Mouse (Mus musculus): Measurements from ENCODE around the gene Prr19. TPM values are rescaled to one million over a fixed set of nuclear protein-coding genes. Genes with fewer than 3 reads are reported as not detected.

Gene Prr19
- total and polyA plus RNA-seq, 2 experiments from 2014 or later = not detected

DNA sequence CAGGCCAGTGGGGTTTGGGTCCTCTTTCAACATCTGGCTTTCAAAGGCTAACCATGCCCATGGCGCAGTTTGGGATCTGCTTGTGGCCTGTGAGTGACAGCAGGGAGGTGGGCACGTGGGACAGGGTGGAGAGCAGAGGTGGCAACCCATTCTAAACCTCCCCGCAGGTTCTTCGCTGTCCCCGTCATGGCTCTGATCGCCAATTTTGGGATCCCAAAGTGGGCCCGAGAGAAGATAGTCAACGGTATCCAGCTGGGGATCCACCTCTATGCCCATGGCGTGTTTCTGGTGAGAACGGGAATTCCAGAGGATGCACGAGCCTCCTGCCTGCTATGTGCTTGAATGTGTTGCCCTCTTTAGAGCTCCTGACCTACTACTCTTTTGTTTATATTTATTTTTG, 10.0 kb downstream of the Prr19 start:
- WGBS = 75% methylated on average over 11 of the region's 11 CpGs
- H3K4me2 ChIP-seq (ENCODE audit: low read depth, low read length) = no peak overlapping the region
- no peak overlapping the region for H3K4me3 ChIP-seq (ENCODE audit: low read depth, low read length)
- H3K9ac ChIP-seq (replicated peaks; ENCODE audit: low read depth, low read length) = no peak overlapping the region
- H3K9me3 ChIP-seq (replicated peaks; ENCODE audit: control insufficient read depth, low read length) = no peaks in the 10 kb centered on the region
- TF ChIP-seq CTCF (IDR thresholded peaks at IDR 0.05; ENCODE audit: low read depth) = no peak
- no peak for TF ChIP-seq EP300 (IDR thresholded peaks at IDR 0.05; ENCODE audit: low read depth)
- H3K27ac ChIP-seq (ENCODE audit: low read depth) = no peak overlapping the region
- peaks cover 82% of the 10 kb centered on the region for H3K27me3 ChIP-seq (ENCODE audit: control insufficient read depth, insufficient read depth, low read length)
- no peak for DNase-seq (ENCODE audit: low spot score)
- H3K4me1 ChIP-seq (ENCODE audit: control insufficient read depth, insufficient read depth) = peaks cover 7% of the 10 kb centered on the region; the same call in 1 of the 2 replicates
- ATAC-seq (ENCODE audit: insufficient read depth, low read depth) = no peak
- no peaks in the 10 kb centered on the region for H3K36me3 ChIP-seq (replicated peaks; ENCODE audit: control insufficient read depth, insufficient read depth, low read length)

DNA sequence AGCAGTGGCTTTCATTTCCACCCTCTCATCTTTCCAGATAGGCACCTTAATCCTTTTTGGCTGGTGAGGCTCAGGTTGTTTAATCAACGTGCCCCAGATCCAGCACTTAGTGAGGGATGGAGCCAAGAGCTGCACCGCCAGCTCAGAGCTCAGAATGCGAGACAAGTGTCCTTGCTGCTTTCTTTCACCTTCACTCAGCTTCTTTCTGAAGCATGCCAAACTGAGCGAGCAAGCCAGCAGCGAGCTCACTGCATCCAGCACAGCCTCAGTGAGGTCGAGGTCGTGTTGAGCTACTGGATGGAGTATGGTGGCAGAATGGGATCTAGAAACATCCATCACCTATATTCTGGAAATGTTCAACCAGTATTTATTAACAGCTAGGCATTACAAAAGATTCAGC, 12.1 kb downstream of the Prr19 start:
- H3K4me3 ChIP-seq (ENCODE audit: low read depth, low read length) = no peak overlapping the region
- DNase-seq (ENCODE audit: low spot score) (no peak), ATAC-seq (ENCODE audit: insufficient read depth, low read depth) (no peak)
- H3K27me3 ChIP-seq (ENCODE audit: control insufficient read depth, insufficient read depth, low read length) = peaks cover 62% of the 10 kb centered on the region
- H3K36me3 ChIP-seq (replicated peaks; ENCODE audit: control insufficient read depth, insufficient read depth, low read length) = no peaks in the 10 kb centered on the region
- TF ChIP-seq EP300 (IDR thresholded peaks at IDR 0.05; ENCODE audit: low read depth) (no peak), CTCF (IDR thresholded peaks at IDR 0.05; ENCODE audit: low read depth) (no peak)
- 18% methylated on average over 7 of the region's 7 CpGs for WGBS
- H3K4me1 ChIP-seq (ENCODE audit: control insufficient read depth, insufficient read depth) = peaks cover 7% of the 10 kb centered on the region; the same call in 1 of the 2 replicates
- no peak overlapping the region for H3K27ac ChIP-seq (ENCODE audit: low read depth)
- no peak overlapping the region for H3K4me2 ChIP-seq (ENCODE audit: low read depth, low read length)
- no peaks in the 10 kb centered on the region for H3K9me3 ChIP-seq (replicated peaks; ENCODE audit: control insufficient read depth, low read length)
- no peak overlapping the region for H3K9ac ChIP-seq (replicated peaks; ENCODE audit: low read depth, low read length)

- Histone ChIP-seq H3K4me1 (ENCODE audit: control insufficient read depth, insufficient read depth) (peaks cover 7% of the 10 kb centered on the region; the same call in 1 of the 2 replicates), H3K4me3 (ENCODE audit: low read depth, low read length) (peak overlapping the region; percentile 59), H3K36me3 (replicated peaks; ENCODE audit: control insufficient read depth, insufficient read depth, low read length) (no peaks in the 10 kb centered on the region), H3K9ac (replicated peaks; ENCODE audit: low read depth, low read length) (no peak overlapping the region), H3K27ac (ENCODE audit: low read depth) (no peak overlapping the region), H3K9me3 (replicated peaks; ENCODE audit: control insufficient read depth, low read length) (no peaks in the 10 kb centered on the region), H3K27me3 (ENCODE audit: control insufficient read depth, insufficient read depth, low read length) (peaks cover 52% of the 10 kb centered on the region), H3K4me2 (ENCODE audit: low read depth, low read length) (peak overlapping the region; percentile 81)
- 2% methylated on average over 48 of the region's 51 CpGs for WGBS
- DNase-seq (ENCODE audit: low spot score) = no peak
- ATAC-seq (ENCODE audit: insufficient read depth, low read depth) = no peak
- no peak for TF ChIP-seq EP300 (IDR thresholded peaks at IDR 0.05; ENCODE audit: low read depth)
- no peak for TF ChIP-seq CTCF (IDR thresholded peaks at IDR 0.05; ENCODE audit: low read depth)
These were observed 13.5 kb downstream of the Prr19 start for GRCm38 (mm10) chr7:25314606-25315305.

GRCm38 (mm10) chr7:25315306-25316041, 14.3 kb downstream of the Prr19 start:
- TF ChIP-seq EP300 (IDR thresholded peaks at IDR 0.05; ENCODE audit: low read depth) (no peak), CTCF (IDR thresholded peaks at IDR 0.05; ENCODE audit: low read depth) (no peak)
- Histone ChIP-seq H3K4me2 (ENCODE audit: low read depth, low read length) (peak overlapping the region; percentile 81), H3K36me3 (replicated peaks; ENCODE audit: control insufficient read depth, insufficient read depth, low read length) (no peaks in the 10 kb centered on the region), H3K4me1 (ENCODE audit: control insufficient read depth, insufficient read depth) (peaks cover 7% of the 10 kb centered on the region; the same call in 1 of the 2 replicates), H3K27ac (ENCODE audit: low read depth) (no peak overlapping the region), H3K27me3 (ENCODE audit: control insufficient read depth, insufficient read depth, low read length) (peaks cover 52% of the 10 kb centered on the region), H3K9ac (replicated peaks; ENCODE audit: low read depth, low read length) (no peak overlapping the region), H3K9me3 (replicated peaks; ENCODE audit: control insufficient read depth, low read length) (no peaks in the 10 kb centered on the region), H3K4me3 (ENCODE audit: low read depth, low read length) (peak overlapping the region; percentile 59)
- 1% methylated on average over 66 of the region's 69 CpGs for WGBS
- ATAC-seq (ENCODE audit: insufficient read depth, low read depth) (no peak), DNase-seq (ENCODE audit: low spot score) (no peak)

DNA sequence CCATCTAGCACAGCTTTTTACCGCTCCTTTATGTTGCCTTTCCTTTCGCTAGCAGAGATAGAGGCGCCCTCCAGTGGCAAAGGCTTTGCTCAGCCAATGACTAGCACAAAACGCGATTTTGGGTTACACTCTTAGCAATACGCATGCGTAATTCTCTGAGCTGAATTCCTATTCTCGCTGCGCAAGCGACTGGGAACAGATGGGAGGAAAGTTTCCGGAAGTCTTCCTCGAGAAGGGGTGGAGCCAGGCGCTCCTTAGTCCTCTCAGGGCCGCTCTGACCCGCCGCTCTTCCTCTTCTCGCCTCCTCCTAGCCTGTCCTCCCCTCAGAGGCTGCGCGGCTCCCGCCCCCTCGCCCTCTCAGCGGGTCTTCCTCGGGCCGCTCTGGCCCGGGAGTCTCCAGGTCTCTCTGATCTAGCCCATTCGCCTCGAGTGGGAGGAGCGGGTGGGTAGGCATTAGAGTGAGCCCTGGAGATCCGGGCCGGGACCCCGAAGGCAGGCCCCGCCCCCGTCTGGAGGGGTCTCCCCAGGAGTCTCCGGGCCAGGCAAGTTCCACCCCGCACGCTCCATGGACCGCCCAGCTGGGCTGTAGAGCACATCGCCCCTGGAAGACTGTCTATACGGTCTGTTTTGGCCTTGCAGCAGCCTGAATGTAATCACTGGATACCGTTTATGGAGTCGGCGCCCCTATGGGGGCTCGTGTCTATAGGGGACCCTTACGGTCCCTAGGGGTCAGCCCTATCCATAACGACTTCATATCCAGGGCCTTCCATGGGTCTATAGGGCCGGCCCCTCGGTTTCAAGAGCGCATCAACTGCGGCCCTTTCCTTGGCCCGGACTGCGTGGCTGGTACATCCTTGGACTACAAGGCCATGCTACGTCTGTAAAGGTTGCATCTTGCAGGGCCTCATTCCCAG, 15.6 kb downstream of the Prr19 start, which contains the start of gene Megf8:
Gene Megf8, plus strand, starts transcription at position 633 of the 914 bp plus-strand sequence.
- H3K9me3 ChIP-seq (replicated peaks; ENCODE audit: control insufficient read depth, low read length) = no peaks in the 10 kb centered on the region
- WGBS = under 1% methylated on average over 51 of the region's 52 CpGs
- H3K9ac ChIP-seq (replicated peaks; ENCODE audit: low read depth, low read length) = peak within 1 kb of the TSS; percentile 68
- TF ChIP-seq EP300 (IDR thresholded peaks at IDR 0.05; ENCODE audit: low read depth) (no peak), CTCF (IDR thresholded peaks at IDR 0.05; ENCODE audit: low read depth) (peak; percentile 96)
- ATAC-seq (ENCODE audit: insufficient read depth, low read depth) = peak; percentile 95
- H3K27ac ChIP-seq (ENCODE audit: low read depth) = peak within 1 kb of the TSS; percentile 69
- H3K4me1 ChIP-seq (ENCODE audit: control insufficient read depth, insufficient read depth) = peaks cover 8% of the 10 kb centered on the region
- no peaks in the 10 kb centered on the region for H3K36me3 ChIP-seq (replicated peaks; ENCODE audit: control insufficient read depth, insufficient read depth, low read length)
- peak within 1 kb of the TSS; percentile 81 for H3K4me2 ChIP-seq (ENCODE audit: low read depth, low read length)
- peak; percentile 99 for DNase-seq (ENCODE audit: low spot score)
- H3K27me3 ChIP-seq (ENCODE audit: control insufficient read depth, insufficient read depth, low read length) = peaks cover 43% of the 10 kb centered on the region
- peak within 1 kb of the TSS; percentile 59 for H3K4me3 ChIP-seq (ENCODE audit: low read depth, low read length)
